Comparison of ENCODE assay signal across 8 mouse cellular contexts in genomic region chr16:4885760-4886689, GRCm38 (mm10). TPM values are rescaled to one million over a fixed set of nuclear protein-coding genes. Genes with fewer than 3 reads are reported as not detected.
DNase-seq lines count a peak whose midpoint lies in the region; ATAC-seq lines count a peak whose summit lies in the region.

Gene Mgrn1, plus strand, starts transcription at chr16:4886249.

- intact Hi-C loops in left cerebral cortex, postnatal 10 days (cut with DNase I): no loop called here

- peak; percentile 84 for ATAC-seq in megakaryocyte progenitor cell, adult 5-6 weeks (replicated peaks; ENCODE audit: poor library complexity)

- DNase-seq in adrenal gland, adult 2 months: peak; percentile 91
- peak; percentile 97 for DNase-seq in embryo, embryonic 10 days (ENCODE audit: low spot score)
- DNase-seq in gastrocnemius, postnatal 10 days: peak; percentile 89
- DNase-seq in hindlimb bud, embryonic 11.5 days (ENCODE audit: extremely low spot score, low read depth, low spot score): peak; percentile 87
- DNase-seq in left cerebral cortex, postnatal 10 days (ENCODE audit: extremely low spot score in 1 of 2, low spot score in 2 of 2): peak; percentile 84 to 94
- DNase-seq in right cerebral cortex, postnatal 14 days: peak; percentile 87
- peak; percentile 83 to 86 for DNase-seq in urinary bladder, postnatal 4 days (ENCODE audit: low spot score in 2 of 2)

RNA-seq across cellular contexts. Expression of gene Mgrn1, which starts in this region (rescaled TPM):
- 10 to 100 TPM; 79.3 to 87.4 TPM for total RNA-seq in adrenal gland, adult 2 months (2021)
- 134 and 157 TPM in 2 replicates for polyA plus RNA-seq in adrenal gland, adult 2 months (2012; rRNA removed)
- total RNA-seq in gastrocnemius, postnatal 10 days (2021): 10 to 100 TPM; 62.2 to 68.4 TPM
- 100 to 1,000 TPM; 176 to 182 TPM for total RNA-seq in left cerebral cortex, postnatal 10 days (2021)
- 20.5 and 23.2 TPM in 2 replicates for total RNA-seq in megakaryocyte progenitor cell, adult 5-6 weeks (2015)
- 12.6 and 18.2 TPM in 2 replicates for total RNA-seq in megakaryocyte progenitor cell, adult 5-6 weeks (2017)

Comparison
In these comparisons a context has a peak if more than half of its experiments do, and no peak if none do; other contexts are left out.
1. Peak in every context shown above with its lines: DNase-seq and ATAC-seq.